Mouse (Mus musculus) skeletal muscle tissue, adult 2 months (tissue): ENCODE measurements around the gene Cxcl1.
"Not testable (repeated sequence)": the region's sequence is repeated elsewhere in the genome, so short reads cannot be mapped to it uniquely, and the experiment has no call there.

Experiments used
- DNase-seq: peaks from one replicate; pipeline ENCODE4 v3.0.0-alpha.2; 2012; ENCODE audit warnings: low read depth, low spot score

Gene Cxcl1

GRCm38 (mm10) chr5:90890519-90891463 lies at the start of gene Cxcl1:
Cxcl1 (plus strand) TSS chr5:90891241.
- peak; percentile 78 for DNase-seq

DNA sequence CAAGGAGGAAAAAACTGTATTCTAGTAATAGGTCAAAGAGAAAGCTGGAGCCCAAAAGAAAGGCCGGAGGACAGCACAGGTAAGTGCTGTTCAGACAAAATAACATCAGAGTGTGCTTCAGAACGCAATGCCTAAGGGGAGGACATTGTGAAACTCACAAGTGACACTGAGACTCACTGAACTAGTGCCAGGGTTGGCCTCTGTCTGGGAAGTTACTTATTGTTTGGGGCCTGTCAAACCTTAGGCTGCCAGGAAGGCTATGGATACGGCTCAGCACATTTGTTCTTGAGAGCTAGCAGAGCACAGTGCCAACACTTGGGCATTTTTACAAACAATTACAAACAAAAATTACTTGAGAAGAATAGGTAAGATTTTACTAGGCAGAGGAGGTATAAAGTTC lies 47.1 kb upstream of the Cxcl1 start:
- DNase-seq = no peak

DNA sequence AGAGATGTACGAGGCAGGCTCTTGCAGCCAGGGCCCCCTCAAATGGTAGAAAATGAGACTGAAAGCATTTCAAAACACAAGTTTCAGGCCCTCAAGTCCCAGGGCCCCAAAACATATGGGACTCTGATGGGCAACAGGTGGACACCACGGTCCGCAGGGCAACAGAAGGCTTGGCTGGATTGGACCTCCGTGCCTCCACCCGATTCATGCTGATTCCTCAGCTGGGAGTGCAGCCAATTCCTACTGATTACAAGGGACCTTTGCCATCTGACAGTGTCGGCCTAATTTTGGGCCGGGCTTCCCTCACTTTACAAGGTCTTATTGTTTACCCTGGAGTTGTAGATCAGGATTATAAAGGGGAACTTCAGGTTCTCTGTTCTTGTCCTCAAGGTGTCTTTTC lies 40.9 kb upstream of the Cxcl1 start:
- not testable (repeated sequence) for DNase-seq

DNA sequence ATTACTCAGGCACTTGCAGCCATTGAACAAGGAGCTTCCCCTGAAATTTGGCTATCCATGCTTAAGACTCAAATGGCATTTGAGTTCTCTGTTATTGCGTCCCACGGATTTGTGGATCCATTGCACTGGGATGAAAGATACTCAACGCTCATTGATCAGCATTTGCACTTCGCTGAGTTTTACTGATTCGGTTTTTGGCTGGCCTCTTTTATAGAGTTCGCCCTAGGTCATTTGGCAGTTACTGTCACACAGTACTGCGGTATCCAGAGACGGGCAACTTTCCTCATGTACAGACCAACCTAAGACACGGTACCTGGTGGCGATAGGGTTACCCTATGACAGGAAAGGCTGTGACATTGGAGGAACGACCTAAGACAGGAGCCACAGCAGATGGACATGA lies 39.6 kb upstream of the Cxcl1 start:
- not testable (repeated sequence) for DNase-seq

DNA sequence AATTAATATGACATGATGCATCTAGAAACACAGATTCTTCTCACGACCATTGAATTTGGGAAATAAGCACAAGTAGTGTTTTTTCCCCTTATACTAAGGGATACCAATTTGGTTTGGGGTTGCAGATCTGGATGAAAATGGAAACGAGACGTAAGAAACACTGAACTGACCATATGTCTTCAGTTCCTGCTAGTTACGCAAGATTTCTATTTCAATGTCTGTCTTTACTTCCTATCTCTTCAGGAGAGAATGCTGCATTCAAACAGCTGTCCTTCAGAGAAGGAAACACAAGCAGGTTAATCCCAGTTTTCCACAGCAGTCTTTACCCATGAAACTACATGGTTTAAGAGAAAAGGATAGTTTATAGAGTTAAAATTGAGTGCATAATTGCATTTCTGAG lies 37.8 kb upstream of the Cxcl1 start:
- DNase-seq = no peak

DNA sequence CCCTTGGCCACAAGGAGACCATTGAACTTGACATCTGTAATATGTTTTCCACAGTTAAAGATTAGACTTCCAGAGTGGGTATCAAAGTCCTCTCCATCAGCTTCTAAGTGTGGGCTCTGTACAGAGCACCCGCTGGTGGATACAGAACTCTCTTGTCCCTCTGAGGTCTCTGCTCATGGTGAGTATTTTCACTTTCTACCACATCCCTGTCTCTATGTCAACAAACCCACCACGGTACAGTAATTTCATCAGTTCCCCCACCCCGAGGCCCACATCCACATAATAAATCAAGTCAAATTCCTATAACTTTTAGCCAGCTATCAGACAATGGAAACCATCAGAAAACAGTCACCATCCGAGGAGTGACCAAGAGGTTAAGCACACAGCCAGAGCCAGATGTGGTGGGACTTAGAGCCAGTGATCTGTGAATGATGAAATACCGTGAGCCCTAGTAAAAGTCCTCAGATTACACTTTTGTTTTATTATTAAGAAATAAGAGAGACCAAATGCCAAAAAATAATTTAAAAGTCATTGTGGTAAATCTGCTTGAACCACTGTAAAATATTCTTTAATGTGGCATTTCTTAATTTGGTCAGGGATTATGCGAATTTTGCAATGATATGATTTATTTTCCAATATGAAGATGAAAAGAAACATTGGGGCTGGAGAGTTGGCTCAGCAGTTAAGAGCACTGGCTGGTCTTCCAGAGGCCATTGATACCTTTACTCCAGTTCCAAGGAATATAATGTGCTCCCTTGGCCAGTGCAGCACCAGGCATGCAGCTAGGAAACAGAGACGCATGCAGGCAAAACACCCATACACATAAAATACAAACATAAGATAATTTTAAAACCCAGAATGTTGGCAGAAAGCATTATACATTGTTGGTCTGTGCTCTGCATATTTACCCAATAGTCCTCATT lies 35.5 kb upstream of the Cxcl1 start:
- peak; percentile 23 for DNase-seq

- DNase-seq = no peak
Observed at GRCm38 (mm10) chr5:90857463-90857862, 33.6 kb upstream of the Cxcl1 start.

GRCm38 (mm10) chr5:90858429-90858828 lies 32.6 kb upstream of the Cxcl1 start:
- DNase-seq = no peak

GRCm38 (mm10) chr5:90859031-90859430 lies 32.0 kb upstream of the Cxcl1 start:
- no peak for DNase-seq

DNA sequence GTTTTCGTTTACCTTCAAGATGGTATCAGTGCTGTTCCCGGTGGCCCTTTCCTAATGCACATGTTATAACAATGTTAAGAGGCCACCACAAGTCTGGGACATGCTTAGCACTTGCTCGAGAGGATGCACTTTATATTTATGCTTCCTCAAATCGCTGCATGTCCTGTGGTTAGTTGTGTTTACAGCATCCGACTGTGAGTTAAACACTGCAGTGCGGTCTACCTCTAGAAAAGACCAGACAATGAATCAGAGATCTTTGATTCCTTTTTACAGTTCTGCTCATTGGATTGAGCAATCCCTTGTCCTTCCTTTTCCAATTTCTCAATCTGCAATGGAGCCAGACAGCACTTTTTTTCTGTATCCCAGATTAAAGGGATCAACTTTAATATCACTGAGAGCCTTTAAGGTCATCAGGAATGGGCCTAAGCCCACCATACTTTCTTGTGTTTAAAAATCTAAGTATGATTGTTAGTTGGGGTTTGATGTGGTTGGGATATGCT lies 29.1 kb upstream of the Cxcl1 start:
- no peak for DNase-seq

GRCm38 (mm10) chr5:90866770-90867169 lies 24.3 kb upstream of the Cxcl1 start:
- DNase-seq = no peak

- no peak for DNase-seq
Observed at GRCm38 (mm10) chr5:90872377-90872776, 18.7 kb upstream of the Cxcl1 start.

DNA sequence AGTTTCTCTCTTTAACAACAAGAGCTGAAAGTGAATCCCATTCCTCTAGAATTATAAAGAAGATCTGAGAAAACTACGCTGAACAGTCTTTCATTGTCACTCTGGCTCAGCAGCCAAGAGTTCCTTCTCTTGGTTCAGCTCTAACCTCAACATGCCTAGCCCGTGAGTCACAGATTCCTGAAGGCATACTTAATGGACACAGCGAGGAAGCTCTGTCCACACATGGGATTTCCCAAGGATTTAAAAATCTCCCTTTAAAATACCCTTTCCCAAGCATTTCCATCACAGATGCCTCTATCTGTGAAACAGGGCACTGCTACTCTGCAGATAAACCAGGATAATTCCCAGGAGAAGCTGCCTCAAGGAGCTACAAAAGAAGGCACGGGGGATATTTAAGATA lies 15.0 kb upstream of the Cxcl1 start:
- peak; percentile 59 for DNase-seq

DNA sequence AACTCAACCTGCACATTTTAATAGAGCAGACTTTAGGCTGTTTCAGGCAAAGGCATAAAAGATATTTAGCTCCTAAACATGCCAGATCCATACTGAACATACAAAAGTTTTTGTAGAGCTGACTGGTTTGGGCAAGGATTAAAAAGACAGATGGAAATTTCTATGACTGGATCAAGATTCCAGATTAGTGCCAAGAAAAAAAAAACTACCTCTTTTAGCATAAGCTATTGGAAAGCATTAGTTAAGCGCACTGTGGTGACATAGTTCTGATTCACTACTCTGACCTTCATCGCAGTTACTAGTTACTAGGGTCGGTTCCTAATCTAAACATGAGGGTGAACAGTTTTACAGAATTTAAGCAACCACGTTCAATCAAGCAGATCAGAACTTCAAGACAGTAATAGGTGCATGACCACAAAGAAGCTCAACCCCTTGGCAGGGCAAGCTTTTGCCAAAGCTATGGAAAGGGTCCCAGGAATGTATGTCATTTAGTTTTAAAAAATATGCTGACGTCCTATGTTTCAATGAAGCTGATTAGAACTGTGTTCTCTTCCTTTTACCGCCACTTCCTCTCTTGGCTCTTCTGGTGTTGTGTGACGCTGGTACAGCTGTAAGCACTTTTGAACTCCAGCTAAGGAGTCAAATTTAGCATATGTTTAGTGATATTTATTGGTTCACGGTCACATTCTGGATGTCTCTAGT lies 14.4 kb upstream of the Cxcl1 start:
- peak; percentile 24 for DNase-seq

GRCm38 (mm10) chr5:90877173-90877512 lies 13.9 kb upstream of the Cxcl1 start:
- no peak for DNase-seq

DNA sequence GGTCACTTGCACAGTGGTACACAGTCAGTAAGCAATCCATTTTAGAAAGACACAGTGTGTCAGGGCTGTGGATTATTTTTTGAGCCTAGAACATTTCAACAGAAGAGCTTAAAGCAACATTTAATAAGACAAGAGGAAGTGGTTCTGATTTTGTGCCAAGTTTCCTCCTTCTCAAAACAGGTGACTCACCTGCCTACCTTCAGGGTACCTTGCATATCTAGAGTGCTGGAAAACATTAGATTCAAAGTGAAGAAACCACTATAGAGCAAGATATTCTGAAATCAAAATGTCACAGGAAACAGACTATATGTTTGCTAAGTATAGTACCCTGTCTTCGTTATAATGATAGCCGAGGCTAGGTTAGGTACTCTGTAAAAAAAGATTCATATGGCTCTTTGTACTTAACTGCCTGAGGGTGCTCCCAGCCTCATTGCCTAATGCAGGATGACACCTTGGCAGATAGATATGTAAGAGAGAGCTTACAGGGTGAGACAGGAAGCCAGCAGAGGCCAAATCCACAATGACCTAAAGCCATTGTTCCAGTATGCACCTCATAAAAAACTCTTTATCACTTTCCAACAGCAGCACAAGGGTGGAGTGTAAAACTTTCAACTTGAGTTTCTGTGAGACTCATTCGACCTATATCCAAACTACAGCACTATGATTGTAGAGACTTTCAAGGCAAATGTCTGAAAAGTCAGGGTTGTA lies 11.6 kb upstream of the Cxcl1 start:
- DNase-seq = no peak

DNA sequence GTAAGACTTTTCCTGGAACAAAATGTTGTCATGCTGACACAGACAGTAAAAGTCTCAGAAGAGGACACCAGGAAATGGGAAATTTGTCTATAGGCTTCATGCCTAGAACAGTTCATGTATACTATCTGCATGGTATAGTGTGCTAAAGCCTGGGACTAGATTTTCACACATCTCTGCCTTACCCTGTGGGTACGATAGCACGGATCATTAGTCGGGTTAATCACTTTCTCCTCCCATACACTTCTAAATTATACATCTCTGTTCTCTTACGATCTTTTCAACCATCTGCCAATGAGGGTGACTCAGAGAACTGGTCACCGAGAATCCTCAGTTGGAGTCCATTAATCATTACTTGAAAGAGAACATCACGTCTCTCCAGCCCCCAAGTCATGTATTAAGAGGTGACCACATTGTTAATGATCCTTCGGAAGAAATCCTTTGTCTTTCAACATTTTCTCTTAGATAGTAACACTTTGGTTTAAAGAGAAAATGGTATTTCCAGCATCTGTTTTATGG lies 10.6 kb upstream of the Cxcl1 start:
- no peak for DNase-seq

- peak; percentile 59 for DNase-seq
Observed at GRCm38 (mm10) chr5:90881021-90881420, 10.0 kb upstream of the Cxcl1 start.

- no peak for DNase-seq
Observed at GRCm38 (mm10) chr5:90881682-90882081, 9.4 kb upstream of the Cxcl1 start.

DNA sequence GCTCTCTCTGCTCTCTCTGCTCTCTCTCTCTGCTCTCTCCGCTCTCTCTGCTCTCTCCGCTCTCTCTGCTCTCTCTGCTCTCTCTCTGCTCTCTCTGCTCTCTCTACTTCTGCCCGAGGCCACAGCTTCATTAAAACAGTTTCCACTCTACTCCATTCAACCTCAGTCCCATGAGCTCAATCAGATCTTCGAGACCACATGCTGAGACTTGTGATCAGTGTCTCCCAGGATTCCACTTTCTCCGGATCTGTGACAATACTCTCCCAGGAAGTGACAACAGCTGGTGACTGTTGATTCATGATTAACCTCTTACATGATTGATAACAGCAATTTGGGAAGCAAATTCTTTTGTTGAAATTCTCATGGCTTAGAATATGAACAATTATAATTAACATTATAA lies 8.9 kb upstream of the Cxcl1 start:
- DNase-seq = no peak
